Mouse (Mus musculus) ES-Bruce4 (cell line): Measurements from ENCODE around the gene Fv1. TPM values are rescaled to one million over a fixed set of nuclear protein-coding genes. Genes with fewer than 3 reads are reported as not detected.

Experiments
- H3K27ac ChIP-seq: 2 replicates; pipeline ENCODE4 v1.5.1; 2012; ENCODE audit warnings: low read length, inconsistent platforms; ENCODE audit not compliant: insufficient read depth
- H3K27me3 ChIP-seq: 2 replicates; pipeline ENCODE4 v1.6.1; 2012; ENCODE audit warnings: mild to moderate bottlenecking, low read length, inconsistent platforms; ENCODE audit not compliant: control insufficient read depth, poor library complexity, insufficient read depth, severe bottlenecking
- H3K36me3 ChIP-seq: 2 replicates; pipeline ENCODE4 v1.6.1; 2012; ENCODE audit warnings: inconsistent platforms, mild to moderate bottlenecking, low read length, moderate library complexity; ENCODE audit not compliant: control insufficient read depth, poor library complexity, insufficient read depth, severe bottlenecking
- H3K4me1 ChIP-seq: one replicate; pipeline ENCODE4 v1.8.1; 2011; ENCODE audit warnings: low read length; ENCODE audit not compliant: control insufficient read depth, insufficient read depth
- H3K4me3 ChIP-seq: 2 replicates; pipeline ENCODE4 v1.5.1; 2011; ENCODE audit warnings: low read depth, mild to moderate bottlenecking, low read length
- H3K9ac ChIP-seq: 2 replicates; pipeline ENCODE4 v1.6.1; 2012; ENCODE audit warnings: low read depth, mild to moderate bottlenecking, inconsistent platforms; ENCODE audit not compliant: poor library complexity, severe bottlenecking
- H3K9me3 ChIP-seq: replicated peaks from 2 replicates; pipeline ENCODE4 v1.6.1; 2012; ENCODE audit warnings: mild to moderate bottlenecking, low read length, inconsistent platforms; ENCODE audit not compliant: control insufficient read depth, poor library complexity, insufficient read depth, severe bottlenecking
- CTCF ChIP-seq: IDR thresholded peaks from one replicate; pipeline ENCODE4 v1.8.1; 2011; ENCODE audit warnings: low read depth, low read length
- EP300 ChIP-seq: IDR thresholded peaks from 2 replicates; pipeline ENCODE4 v1.6.1; 2011; ENCODE audit warnings: low read depth, low read length; ENCODE audit not compliant: insufficient read depth
- POLR2A ChIP-seq: IDR thresholded peaks from one replicate; pipeline ENCODE4 v1.8.1; 2011; ENCODE audit warnings: low read length; ENCODE audit not compliant: insufficient read depth
- polyA plus RNA-seq: library from polyadenylated mRNA; stranded (reverse); fragments of >200 nt; gene quantifications from 2 replicates; pipeline ENCODE4 v1.2.4, GENCODE M21; 2011; ENCODE audit warnings: low read depth; ENCODE audit not compliant: missing spikeins, insufficient read depth, insufficient read length

Fv1 gene
- polyA plus RNA-seq, 1 experiment, result 12.6 TPM

- no peak overlapping the region for H3K9ac ChIP-seq
- no peak overlapping the region for H3K27ac ChIP-seq
- H3K9me3 ChIP-seq, result no peaks in the 10 kb centered on the region
- H3K27me3 ChIP-seq, result no peaks in the 10 kb centered on the region
- TF ChIP-seq POLR2A (no peak), EP300 (no peak), CTCF (no peak)
- no peaks in the 10 kb centered on the region for H3K36me3 ChIP-seq
- H3K4me3 ChIP-seq, result no peak overlapping the region
- no peaks in the 10 kb centered on the region for H3K4me1 ChIP-seq
Measured at GRCm38 (mm10) chr4:147888237-147888636, 19.5 kb downstream of the Fv1 start.

GRCm38 (mm10) chr4:147890341-147890740, 21.6 kb downstream of the Fv1 start:
- Histone ChIP-seq H3K4me1 (no peaks in the 10 kb centered on the region), H3K4me3 (no peak overlapping the region), H3K9ac (no peak overlapping the region), H3K27ac (no peak overlapping the region), H3K27me3 (no peaks in the 10 kb centered on the region), H3K9me3 (no peaks in the 10 kb centered on the region), H3K36me3 (no peaks in the 10 kb centered on the region)
- TF ChIP-seq CTCF (no peak), POLR2A (no peak), EP300 (no peak)

GRCm38 (mm10) chr4:147895815-147896330, 27.1 kb downstream of the Fv1 start:
- Histone ChIP-seq H3K9me3 (no peaks in the 10 kb centered on the region), H3K36me3 (no peaks in the 10 kb centered on the region; the same call in 1 of the 2 replicates), H3K27ac (no peak overlapping the region), H3K9ac (no peak overlapping the region), H3K27me3 (no peaks in the 10 kb centered on the region), H3K4me1 (no peaks in the 10 kb centered on the region), H3K4me3 (no peak overlapping the region)
- TF ChIP-seq POLR2A (no peak), CTCF (no peak), EP300 (no peak)

GRCm38 (mm10) chr4:147896411-147896810, 27.6 kb downstream of the Fv1 start:
- no peaks in the 10 kb centered on the region for H3K27me3 ChIP-seq
- H3K27ac ChIP-seq, result no peak overlapping the region
- no peaks in the 10 kb centered on the region for H3K4me1 ChIP-seq
- H3K4me3 ChIP-seq, result no peak overlapping the region
- H3K36me3 ChIP-seq, result no peaks in the 10 kb centered on the region; the same call in 1 of the 2 replicates
- TF ChIP-seq CTCF, result no peak
- no peak for TF ChIP-seq POLR2A
- no peak for TF ChIP-seq EP300
- H3K9ac ChIP-seq, result no peak overlapping the region
- no peaks in the 10 kb centered on the region for H3K9me3 ChIP-seq

- Histone ChIP-seq H3K4me3 (no peak overlapping the region), H3K36me3 (no peaks in the 10 kb centered on the region; the same call in 1 of the 2 replicates), H3K9me3 (no peaks in the 10 kb centered on the region), H3K4me1 (no peaks in the 10 kb centered on the region), H3K9ac (no peak overlapping the region), H3K27me3 (no peaks in the 10 kb centered on the region), H3K27ac (no peak overlapping the region)
- no peak for TF ChIP-seq CTCF
- no peak for TF ChIP-seq EP300
- TF ChIP-seq POLR2A, result no peak
Measured at GRCm38 (mm10) chr4:147897348-147897747, 28.6 kb downstream of the Fv1 start.

GRCm38 (mm10) chr4:147900452-147900851, 31.7 kb downstream of the Fv1 start:
- no peak overlapping the region for H3K27ac ChIP-seq
- no peak overlapping the region for H3K4me3 ChIP-seq
- TF ChIP-seq CTCF (no peak), POLR2A (no peak), EP300 (no peak)
- H3K9me3 ChIP-seq, result no peaks in the 10 kb centered on the region
- H3K27me3 ChIP-seq, result no peaks in the 10 kb centered on the region
- no peak overlapping the region for H3K9ac ChIP-seq
- H3K4me1 ChIP-seq, result no peaks in the 10 kb centered on the region
- no peaks in the 10 kb centered on the region; the same call in 1 of the 2 replicates for H3K36me3 ChIP-seq
